Mouse (Mus musculus) kidney, adult 8-10 months (tissue): Measurements from ENCODE around the gene Gpd1.
"Not testable (repeated sequence)": the region's sequence is repeated elsewhere in the genome, so short reads cannot be mapped to it uniquely, and the experiment has no call there.

Source experiments
- DNase-seq, 2 experiments: peaks; one replicate each; pipeline ENCODE4 v3.0.0; 2022

Gene Gpd1

GRCm38 (mm10) chr15:99723120-99723514 is 5.8 kb downstream of the Gpd1 start:
- DNase-seq, result no peak

GRCm38 (mm10) chr15:99723515-99724291 is 6.4 kb downstream of the Gpd1 start:
- DNase-seq, result peak; percentile 69 to 74

- peak; percentile 85 to 88 for DNase-seq
Measured at GRCm38 (mm10) chr15:99724292-99725021, 7.1 kb downstream of the Gpd1 start.

DNA sequence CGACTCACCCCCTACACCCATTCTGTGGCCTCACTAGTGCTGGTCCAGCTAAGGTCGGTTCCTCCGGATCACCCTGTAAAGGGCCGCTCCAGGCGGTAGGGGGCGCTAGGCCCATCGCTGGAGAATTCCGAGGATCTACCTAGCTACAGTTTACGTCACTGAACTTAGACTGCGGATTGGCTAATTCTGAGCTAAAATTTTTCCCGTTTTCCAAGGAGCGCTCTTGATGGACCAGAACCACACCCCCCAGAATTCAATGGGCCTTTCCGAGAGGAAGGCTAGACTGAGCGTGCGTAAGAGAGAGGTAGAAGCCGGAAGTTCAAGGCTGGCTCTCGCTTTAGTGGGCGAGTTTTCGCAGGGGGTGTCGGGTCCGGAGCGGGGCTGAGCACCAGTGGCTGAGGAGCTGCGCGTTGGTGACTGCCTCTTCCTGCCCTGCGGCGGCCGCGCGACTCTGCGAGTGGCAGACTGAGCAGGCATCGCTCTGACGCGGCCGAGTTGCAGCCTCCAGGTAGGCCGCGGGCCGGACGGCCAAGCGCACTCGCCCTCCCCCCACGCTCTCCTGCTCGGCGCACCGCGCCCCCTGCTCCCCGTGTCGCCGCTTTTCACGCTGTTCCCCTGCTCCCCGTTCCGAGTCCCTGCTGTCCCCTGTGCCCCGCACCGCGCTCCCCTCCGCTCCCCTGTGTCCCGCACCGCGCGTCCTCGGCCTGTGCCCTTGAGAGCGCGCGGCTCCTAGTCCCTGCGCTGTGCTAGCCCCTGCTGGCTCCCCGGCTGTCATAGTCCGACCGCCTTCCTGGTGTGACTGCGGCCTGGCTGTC is 8.2 kb downstream of the Gpd1 start, which contains the start of gene Cox14:
Cox14 (plus strand) TSS at position 278 of the 815 bp plus-strand sequence.
- peak; percentile 97 to 98 for DNase-seq

DNA sequence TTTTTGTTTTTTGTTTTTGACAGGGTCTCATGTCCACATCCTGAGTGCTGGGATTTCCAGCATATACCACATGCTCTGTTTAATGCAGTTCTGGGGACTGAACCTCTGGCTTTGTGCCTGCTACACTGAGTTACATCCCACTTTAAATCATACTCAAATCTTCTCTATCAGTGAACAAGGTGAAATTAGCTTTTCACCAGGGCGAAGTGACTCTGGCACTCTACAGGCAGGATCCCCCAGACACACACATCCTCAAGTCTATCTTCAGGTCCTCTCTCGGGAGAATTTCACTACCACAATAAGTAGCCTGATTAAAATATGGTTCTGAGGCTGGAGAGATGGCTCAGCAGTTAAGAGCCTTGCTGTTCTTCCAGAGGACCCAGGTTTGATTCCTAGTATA is 9.2 kb downstream of the Gpd1 start:
- DNase-seq, result no peak

- DNase-seq, result not testable (repeated sequence)
Measured at GRCm38 (mm10) chr15:99727039-99727438, 9.7 kb downstream of the Gpd1 start.

DNA sequence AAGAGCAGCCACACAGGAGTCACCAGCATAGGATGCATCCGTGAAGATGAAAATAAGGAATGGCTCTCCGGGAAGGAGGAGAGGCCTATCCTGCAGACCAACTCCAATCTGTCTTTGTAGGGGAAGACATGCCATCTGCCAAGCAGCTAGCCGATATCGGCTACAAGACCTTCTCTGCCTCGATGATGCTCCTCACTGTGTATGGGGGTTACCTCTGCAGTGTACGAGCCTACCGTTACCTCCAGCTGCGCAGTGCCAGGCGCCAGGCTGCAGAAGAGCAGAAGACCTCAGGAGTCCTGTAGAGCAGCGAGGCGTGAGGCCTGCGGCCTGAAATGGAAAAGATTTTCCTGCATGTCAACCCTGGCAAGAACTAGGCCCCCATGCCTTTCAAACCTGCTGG is 10.2 kb downstream of the Gpd1 start:
- no peak for DNase-seq

GRCm38 (mm10) chr15:99728211-99728610 is 10.9 kb downstream of the Gpd1 start:
- DNase-seq, result no peak

DNA sequence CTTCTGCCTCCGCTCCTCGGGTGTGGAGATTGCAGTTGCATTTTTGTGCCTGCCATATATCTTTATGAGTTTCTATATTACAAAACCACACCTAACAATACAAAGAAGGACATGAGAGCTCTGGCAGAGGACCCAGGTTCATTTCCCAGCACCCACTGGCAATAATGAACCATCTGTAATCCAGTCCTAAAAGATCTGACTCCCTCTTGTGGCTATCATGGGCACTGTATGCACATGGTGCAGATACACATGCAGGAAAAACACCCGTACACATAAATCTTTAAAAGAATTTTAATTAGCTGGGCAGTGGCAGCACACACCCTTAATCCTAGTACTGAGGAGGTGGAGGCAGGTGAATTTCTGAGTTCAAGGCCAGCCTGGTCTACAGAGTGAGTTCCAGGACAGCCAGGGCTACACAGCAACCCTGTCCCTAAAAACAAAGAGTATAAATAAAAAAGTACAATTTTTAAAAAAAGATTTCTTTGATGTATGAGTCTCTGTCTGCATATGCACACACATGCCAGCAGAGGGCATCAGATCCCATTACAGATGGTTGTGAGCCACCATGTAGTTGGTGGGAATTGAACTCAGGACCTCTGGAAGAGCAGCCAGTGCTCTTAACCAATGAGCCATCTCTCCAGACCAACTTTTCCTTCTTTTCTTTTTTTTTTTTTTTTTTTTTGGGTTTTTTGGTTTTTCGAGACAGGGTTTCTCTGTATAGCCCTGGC is 11.9 kb downstream of the Gpd1 start:
- no peak for DNase-seq

DNA sequence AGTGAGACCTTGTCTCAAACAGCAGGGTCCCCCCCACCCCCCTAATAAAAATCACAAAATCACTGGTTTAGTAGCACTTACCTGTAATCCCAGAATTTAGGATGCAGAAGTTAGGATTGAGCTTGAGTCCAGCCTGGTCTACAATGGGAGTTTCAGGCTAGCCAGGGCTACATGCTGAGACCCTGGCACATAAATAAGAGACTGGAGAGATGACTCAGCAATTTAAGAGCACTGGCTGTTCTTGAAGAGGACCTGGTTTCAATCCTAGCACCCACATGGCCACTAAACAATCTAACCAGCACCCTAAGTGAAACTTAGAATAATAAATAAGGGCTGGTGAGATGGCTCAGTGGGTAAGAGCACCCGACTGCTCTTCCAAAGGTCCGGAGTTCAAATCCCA is 13.9 kb downstream of the Gpd1 start:
- DNase-seq, result no peak

GRCm38 (mm10) chr15:99731678-99732077 is 14.4 kb downstream of the Gpd1 start:
- no peak for DNase-seq

DNA sequence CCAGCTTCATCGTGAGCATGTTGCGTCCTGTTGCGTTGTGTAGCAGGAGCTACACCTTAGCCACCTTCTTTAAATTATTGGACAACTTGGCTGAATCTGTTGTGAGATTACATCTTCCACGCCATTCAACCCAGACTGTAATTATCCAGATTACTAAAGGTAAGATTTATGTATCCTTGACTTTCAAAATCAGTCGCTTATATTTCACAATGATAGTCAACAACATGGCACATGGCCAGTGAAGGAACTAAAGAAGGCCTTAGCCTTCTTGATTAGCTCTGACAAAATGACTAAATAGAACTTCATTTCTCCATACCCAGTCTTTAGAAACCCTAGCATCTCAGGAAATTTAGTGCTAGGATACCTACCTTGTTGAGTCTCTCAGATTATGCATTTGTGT is 15.9 kb downstream of the Gpd1 start:
- no peak for DNase-seq

- DNase-seq, result peak; percentile 100
Measured at GRCm38 (mm10) chr15:99735631-99736030, 18.3 kb downstream of the Gpd1 start.

DNA sequence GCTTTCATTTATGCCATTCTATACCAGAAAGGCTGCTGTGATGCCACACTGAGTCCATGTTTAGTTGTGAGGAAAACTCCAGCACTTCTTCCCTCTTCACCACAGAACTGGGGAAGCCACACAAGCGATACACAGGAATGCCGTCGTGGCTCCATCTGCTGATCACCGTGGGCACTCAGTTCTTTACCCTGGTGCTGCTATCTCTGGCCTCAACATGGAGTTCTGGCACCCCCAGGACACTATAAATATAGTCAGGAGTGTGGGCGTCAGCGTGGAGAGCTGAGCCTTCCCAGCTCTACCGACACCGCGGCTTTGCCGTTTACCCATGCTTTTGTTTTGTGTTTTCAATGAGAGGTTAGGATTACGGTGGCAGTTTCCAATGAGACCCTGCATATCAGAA is 19.4 kb downstream of the Gpd1 start:
- DNase-seq, result no peak

- DNase-seq, result no peak
Measured at GRCm38 (mm10) chr15:99740229-99740628, 22.9 kb downstream of the Gpd1 start.

GRCm38 (mm10) chr15:99754204-99754603 is 36.9 kb downstream of the Gpd1 start:
- no peak for DNase-seq

GRCm38 (mm10) chr15:99767467-99767866 is 50.2 kb downstream of the Gpd1 start:
- no peak for DNase-seq

DNA sequence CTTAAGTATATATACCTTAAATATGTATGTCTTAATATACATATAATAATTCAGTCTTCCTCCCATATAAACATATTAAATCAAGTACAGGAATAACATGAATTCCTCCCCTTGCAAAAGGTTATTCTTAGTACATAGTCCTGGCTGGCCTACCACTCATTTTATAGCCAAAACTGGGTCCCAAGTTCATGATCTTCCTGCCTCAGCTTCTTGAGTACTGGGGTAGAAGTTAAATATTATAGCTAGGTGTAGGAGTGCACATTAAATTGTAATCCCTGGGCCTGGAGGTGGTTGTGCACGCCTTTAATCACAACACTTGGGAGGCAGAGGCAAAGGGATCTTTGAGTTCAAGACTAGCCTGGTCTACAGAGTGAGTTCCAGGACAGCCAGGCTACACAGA is 51.4 kb downstream of the Gpd1 start:
- DNase-seq, result peak in 1 of 2 experiments; percentile 38

DNA sequence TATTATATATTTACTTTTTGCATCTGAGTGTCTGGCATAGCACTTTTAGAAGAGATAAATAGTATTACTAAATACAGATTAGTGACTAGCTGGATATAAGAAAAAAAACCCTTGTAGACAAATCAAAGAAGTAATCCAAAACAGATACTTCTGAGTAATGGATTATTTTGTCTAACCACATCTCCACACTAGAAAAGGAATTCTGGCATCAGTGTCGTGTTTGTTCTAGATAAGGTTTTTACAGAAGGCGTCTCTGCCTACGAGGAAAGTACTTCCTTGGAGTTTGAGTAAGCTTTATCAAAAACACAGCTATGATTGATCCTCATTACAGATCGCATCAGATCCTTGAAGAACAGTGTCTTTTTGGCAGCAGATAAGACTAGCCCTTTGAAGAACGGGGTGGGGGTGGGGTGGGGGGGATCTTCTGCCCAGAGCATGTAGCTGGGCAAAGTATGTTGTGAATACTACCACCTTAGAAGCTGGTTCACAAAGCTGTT is 53.7 kb downstream of the Gpd1 start:
- no peak for DNase-seq

GRCm38 (mm10) chr15:99771601-99772276 is 54.4 kb downstream of the Gpd1 start:
- peak in 1 of 2 experiments; percentile 19 for DNase-seq

DNA sequence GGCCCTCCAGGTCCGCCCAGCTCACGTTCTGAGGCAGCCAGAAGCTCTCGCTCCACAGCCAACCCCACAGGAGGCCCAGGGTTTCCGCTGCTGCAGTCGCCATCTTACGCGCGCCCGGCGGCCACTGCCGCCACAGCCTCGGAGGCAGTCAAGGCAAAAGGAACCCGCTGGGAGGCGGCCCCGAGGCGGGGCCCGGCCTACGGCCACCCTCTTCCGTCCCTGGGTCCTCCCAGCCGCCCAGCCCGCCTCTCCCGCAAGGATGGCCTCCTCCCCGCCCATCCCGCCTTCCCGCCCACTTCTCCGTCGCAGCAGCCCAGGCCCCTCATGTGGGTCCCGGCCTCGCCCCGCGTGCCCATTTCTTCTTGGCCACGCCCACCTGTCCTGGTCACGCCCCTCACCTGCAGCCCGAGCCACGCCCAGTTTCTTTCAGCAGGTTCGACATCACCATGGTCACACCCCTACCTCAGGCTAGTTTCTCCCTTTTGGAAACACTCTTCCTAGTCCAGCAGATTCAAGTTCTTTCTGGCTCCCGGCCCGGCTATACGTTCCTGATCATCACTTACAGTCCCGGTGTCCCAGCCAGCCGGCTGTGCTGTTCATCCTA is 55.1 kb downstream of the Gpd1 start:
- peak; percentile 91 for DNase-seq

GRCm38 (mm10) chr15:99772881-99772924 is 55.4 kb downstream of the Gpd1 start, which contains the start of gene Cers5:
Gene Cers5 (minus strand): TSS chr15:99772885.
- DNase-seq, result not testable (repeated sequence)
